Mouse (Mus musculus) left cerebral cortex, postnatal 10 days (tissue): ENCODE measurements around the gene Sppl2c. TPM values are rescaled to one million over a fixed set of nuclear protein-coding genes. Genes with fewer than 3 reads are reported as not detected.
"Not testable (repeated sequence)": the region's sequence is repeated elsewhere in the genome, so short reads cannot be mapped to it uniquely, and the experiment has no call there.

Experiments
- DNase-seq, 2 experiments: peaks; one replicate each; pipeline ENCODE4 v3.0.0; 2021 to 2022; ENCODE audit warnings: low spot score in 2 of 2, mixed read lengths in 1 of 2; ENCODE audit errors: extremely low spot score in 1 of 2
- intact Hi-C: fragments of 180-260 bp; cut with DNase I; formaldehyde crosslinking; loops from one replicate; pipeline ENCODE4 v1.15.1; 2025
- total RNA-seq, 2 experiments: library from RNA; stranded (reverse); gene quantifications; 2 replicates each; pipeline ENCODE4 v1.2.3; 2021

The Sppl2c gene
- total RNA-seq, 2 experiments from 2014 or later: not detected

- no peak for DNase-seq
- intact Hi-C loops: no loop called here
Observed at GRCm38 (mm10) chr11:104187766-104188165, 1.6 kb downstream of the Sppl2c start.

- DNase-seq: no peak
Observed at GRCm38 (mm10) chr11:104190008-104190407, 3.9 kb downstream of the Sppl2c start.

GRCm38 (mm10) chr11:104195382-104195781 is 9.3 kb downstream of the Sppl2c start:
- DNase-seq: no peak
- intact Hi-C loops: loop anchor here (5.0 kb wide), 1 partner anchor 433 kb away; no protein-coding TSS in a partner anchor

More at GRCm38 (mm10) chr11:104190008-104190407, 3.9 kb downstream of the Sppl2c start:
- intact Hi-C loops: no loop called here

- DNase-seq: peak; percentile 85 to 90
- intact Hi-C loops: loop anchor here (2.0 to 5.0 kb wide), 2 partner anchors 207 to 433 kb away; no protein-coding TSS in a partner anchor
Observed at GRCm38 (mm10) chr11:104195791-104196190, 9.7 kb downstream of the Sppl2c start.

- intact Hi-C loops: loop anchor here (2.0 to 5.0 kb wide), 2 partner anchors 209 to 436 kb away; no protein-coding TSS in a partner anchor
Observed at GRCm38 (mm10) chr11:104197861-104198260, 11.7 kb downstream of the Sppl2c start.

GRCm38 (mm10) chr11:104203271-104203670 is 17.1 kb downstream of the Sppl2c start:
- intact Hi-C loops: no loop called here
- DNase-seq: no peak

More at GRCm38 (mm10) chr11:104197861-104198260, 11.7 kb downstream of the Sppl2c start:
- no peak for DNase-seq

- no peak for DNase-seq
- intact Hi-C loops: no loop called here
Observed at GRCm38 (mm10) chr11:104206573-104206972, 20.4 kb downstream of the Sppl2c start.

GRCm38 (mm10) chr11:104209041-104209440 is 22.9 kb downstream of the Sppl2c start:
- DNase-seq: no peak
- intact Hi-C loops: no loop called here

GRCm38 (mm10) chr11:104211251-104211650 is 25.1 kb downstream of the Sppl2c start:
- intact Hi-C loops: no loop called here

GRCm38 (mm10) chr11:104214128-104214527 is 28.0 kb downstream of the Sppl2c start:
- DNase-seq, intact Hi-C loops: not testable (repeated sequence)

More at GRCm38 (mm10) chr11:104211251-104211650, 25.1 kb downstream of the Sppl2c start:
- no peak for DNase-seq

GRCm38 (mm10) chr11:104218075-104218474 is 31.9 kb downstream of the Sppl2c start:
- intact Hi-C loops: no loop called here
- DNase-seq: no peak

GRCm38 (mm10) chr11:104220291-104220690 is 34.2 kb downstream of the Sppl2c start:
- no peak for DNase-seq
- intact Hi-C loops: no loop called here

- DNase-seq: no peak
- intact Hi-C loops: no loop called here
Observed at GRCm38 (mm10) chr11:104221751-104222150, 35.6 kb downstream of the Sppl2c start.

GRCm38 (mm10) chr11:104223301-104223700 is 37.2 kb downstream of the Sppl2c start:
- intact Hi-C loops: no loop called here
- DNase-seq: no peak

- DNase-seq: no peak
- intact Hi-C loops: no loop called here
Observed at GRCm38 (mm10) chr11:104229391-104229790, 43.3 kb downstream of the Sppl2c start.

- intact Hi-C loops: no loop called here
- DNase-seq: no peak
Observed at GRCm38 (mm10) chr11:104230066-104230778, 44.1 kb downstream of the Sppl2c start.

- peak; percentile 87 to 92 for DNase-seq
- intact Hi-C loops: no loop called here
Observed at GRCm38 (mm10) chr11:104231041-104231911, 45.1 kb downstream of the Sppl2c start, which contains the start of gene Mapt. Gene Mapt (plus strand): TSS chr11:104231390.

- peak; percentile 69 to 82 for DNase-seq
- intact Hi-C loops: loop anchor here (2.0 kb wide), 1 partner anchor 44 kb away; no protein-coding TSS in a partner anchor
Observed at GRCm38 (mm10) chr11:104232141-104233061, 46.3 kb downstream of the Sppl2c start.
